Mouse (Mus musculus) liver, adult 2 months (tissue): ENCODE results near the gene Ccdc27.

Experiments
- CTCF ChIP-seq: fragments of 200-500 bp; IDR thresholded peaks from 2 replicates; pipeline ENCODE4 v1.5.1; 2011; ENCODE audit warnings: low read depth, low read length, control low read depth
- POLR2A ChIP-seq: fragments of 200-500 bp; IDR thresholded peaks from 2 replicates; pipeline ENCODE4 v1.6.1; 2011; ENCODE audit warnings: low read length, control low read depth; ENCODE audit not compliant: insufficient read depth; ENCODE audit errors: extremely low read depth

GRCm38 (mm10) chr4:154081021-154081420 is 38.5 kb upstream of the Ccdc27 start:
- TF ChIP-seq CTCF, result no peak
- no peak for TF ChIP-seq POLR2A
